Mouse (Mus musculus) embryonic fibroblast, embryonic 13.5 days (primary cell): Measurements from ENCODE around the gene Polr1d.

Experiments used
- CTCF ChIP-seq: IDR thresholded peaks from 2 replicates; pipeline ENCODE4 v1.5.1; 2011; ENCODE audit warnings: mild to moderate bottlenecking, control low read depth, low read length, moderate library complexity, borderline replicate concordance; ENCODE audit not compliant: insufficient read depth
- POLR2A ChIP-seq: IDR thresholded peaks from 2 replicates; pipeline ENCODE4 v1.6.1; 2011; ENCODE audit warnings: low read depth, mild to moderate bottlenecking, control low read depth, low read length, moderate library complexity

DNA sequence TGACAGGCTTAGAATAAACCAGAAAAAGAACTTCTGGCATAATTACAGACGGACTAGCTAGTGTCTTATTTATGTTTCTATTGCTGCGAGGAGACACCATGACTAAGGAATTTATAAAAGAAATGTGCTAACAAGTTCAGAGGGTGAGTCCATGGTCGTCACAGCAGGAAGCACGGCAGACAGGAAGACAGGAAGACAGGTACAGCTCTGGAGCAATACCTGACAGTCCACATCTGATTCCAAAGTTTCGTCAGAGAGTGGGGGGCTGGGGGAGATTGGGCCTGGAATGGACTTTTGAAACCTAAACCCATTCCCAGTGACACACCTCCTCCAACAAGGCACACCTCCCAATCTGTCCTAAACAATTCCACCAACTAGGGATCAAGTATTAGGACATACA, 9.9 kb upstream of the Polr1d start:
- TF ChIP-seq CTCF (no peak), POLR2A (no peak)
